Mouse (Mus musculus) hematopoietic stem cell, adult 5-6 weeks (primary cell): ENCODE results near the gene Tomt. TPM values are rescaled to one million over a fixed set of nuclear protein-coding genes. Genes with fewer than 3 reads are reported as not detected.
"Not testable (repeated sequence)": the region's sequence is repeated elsewhere in the genome, so short reads cannot be mapped to it uniquely, and the experiment has no call there.

ENCODE experiments used
- ATAC-seq, 2 experiments: fragments of 125-278 bp in 1 of 2; replicated peaks in 1 of 2; 2 replicates each; pipeline ENCODE4 v1.8.0; 2016 to 2017; ENCODE audit warnings: inconsistent platforms in 2 of 2, mild to moderate bottlenecking in 2 of 2, moderate number of reproducible peaks in 2 of 2, low read depth in 1 of 2, moderate TSS enrichment in 1 of 2; ENCODE audit not compliant: low FRiP score in 2 of 2, poor library complexity in 2 of 2, severe bottlenecking in 2 of 2, insufficient read depth in 1 of 2, low TSS enrichment in 1 of 2
- total RNA-seq: library from RNA; stranded (forward); fragments of 172-1452, 232-1000 nt; gene quantifications from 2 replicates; pipeline ENCODE4 v1.2.3, GENCODE M21; 2017

Gene Tomt
- total RNA-seq: 0.13 and 0.84 TPM in 2 replicates

DNA sequence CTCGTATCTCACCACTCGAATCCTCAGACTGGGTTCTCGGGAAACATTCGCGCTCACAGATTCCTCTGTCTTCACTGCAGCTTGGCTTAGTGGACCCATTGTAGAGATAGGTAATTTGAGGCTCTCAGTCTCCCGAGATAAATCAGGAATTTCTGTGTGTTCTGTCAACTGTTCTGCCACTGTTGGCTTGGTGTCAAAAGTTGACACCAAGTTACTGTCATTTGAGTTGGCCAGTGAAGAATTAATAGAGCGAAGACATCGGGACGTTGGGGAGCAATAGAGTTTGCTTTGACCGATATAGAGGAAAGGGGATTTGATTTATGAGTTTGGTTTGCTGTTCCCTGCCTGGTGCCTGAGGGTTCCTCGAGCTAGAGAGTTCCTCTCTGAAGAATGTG lies at the start of gene Tomt:
Gene Tomt (minus strand): TSS at position 73 of the 395 bp plus-strand sequence.
- ATAC-seq: no peak

DNA sequence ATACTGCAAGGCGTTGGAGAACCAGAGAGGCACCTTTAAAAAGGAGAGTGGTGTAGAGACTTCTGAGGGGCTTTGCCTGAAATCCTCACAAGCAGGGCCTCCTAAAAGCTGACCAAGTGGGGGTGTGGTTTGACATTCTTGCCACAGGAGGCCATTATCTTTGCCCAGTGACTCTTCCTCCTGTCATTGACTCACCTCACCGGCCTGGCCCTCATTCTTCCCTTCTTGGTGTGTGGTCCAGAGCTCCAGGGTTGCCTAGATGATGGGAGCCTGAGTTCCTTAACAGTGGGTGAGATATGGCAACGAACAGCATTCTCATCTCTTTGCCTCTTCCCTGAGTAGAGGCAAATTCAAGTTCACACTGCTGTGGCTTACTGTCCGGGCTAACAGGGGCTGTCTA lies 49.7 kb upstream of the Tomt start:
- no peak for ATAC-seq

DNA sequence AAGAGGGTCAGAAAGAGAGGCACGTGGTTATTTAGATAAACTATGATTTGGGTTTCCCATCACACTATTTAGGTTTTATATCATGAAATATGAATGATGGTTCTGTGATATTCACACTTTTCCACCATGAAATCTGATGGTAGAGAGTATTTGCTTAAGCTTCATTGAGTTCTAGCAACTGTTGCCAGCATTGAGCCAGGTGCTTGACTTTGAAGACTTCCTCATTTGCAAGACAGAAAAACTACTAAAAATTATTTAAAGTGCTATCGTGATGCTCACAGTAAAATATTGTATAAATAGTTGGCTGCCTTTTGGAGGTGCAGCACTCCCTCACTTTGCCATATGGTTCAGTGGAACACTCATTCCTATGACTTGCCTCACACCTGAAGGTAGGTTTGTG lies 49.1 kb upstream of the Tomt start:
- no peak for ATAC-seq

DNA sequence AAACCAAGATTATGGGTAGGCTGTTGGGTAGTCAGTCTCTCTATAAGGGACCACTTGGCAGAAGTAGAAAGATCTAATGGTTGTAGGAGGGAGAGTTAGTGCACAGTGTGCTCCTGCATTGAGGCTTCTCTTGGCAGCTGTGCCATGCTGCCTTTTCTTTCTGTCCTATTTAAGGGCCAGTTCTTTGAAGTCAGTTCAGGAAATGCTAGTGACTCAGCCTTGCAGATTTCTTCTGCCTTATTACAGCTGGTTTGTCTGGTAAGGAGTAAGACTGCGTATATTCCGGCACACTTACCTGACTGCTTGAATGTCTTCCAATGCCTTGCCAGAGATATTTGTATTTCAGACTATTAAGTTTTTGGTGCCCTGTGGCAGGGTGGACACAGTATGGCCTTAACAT lies 48.0 kb upstream of the Tomt start:
- ATAC-seq: no peak

DNA sequence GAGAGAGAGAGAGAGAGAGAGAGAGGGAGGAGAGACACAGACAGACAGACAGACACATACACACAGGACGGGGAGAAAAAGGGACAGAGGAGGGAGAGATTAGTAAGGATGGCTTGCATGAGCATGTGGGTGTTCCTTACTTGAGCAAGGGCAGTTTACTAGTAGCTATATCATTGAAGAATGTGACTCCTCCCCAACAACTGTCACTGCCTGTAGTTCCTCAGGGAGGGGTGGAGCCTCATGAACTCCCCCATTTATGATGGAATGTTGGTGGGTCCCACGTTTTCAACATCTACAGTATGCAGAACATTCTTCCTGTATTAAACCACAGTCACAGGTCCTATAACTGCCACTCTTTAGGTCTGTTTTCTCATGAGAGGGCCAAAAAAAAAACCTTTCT lies 45.9 kb upstream of the Tomt start:
- ATAC-seq: peak; percentile 50 to 61; a peak in 2 of 4 replicates

DNA sequence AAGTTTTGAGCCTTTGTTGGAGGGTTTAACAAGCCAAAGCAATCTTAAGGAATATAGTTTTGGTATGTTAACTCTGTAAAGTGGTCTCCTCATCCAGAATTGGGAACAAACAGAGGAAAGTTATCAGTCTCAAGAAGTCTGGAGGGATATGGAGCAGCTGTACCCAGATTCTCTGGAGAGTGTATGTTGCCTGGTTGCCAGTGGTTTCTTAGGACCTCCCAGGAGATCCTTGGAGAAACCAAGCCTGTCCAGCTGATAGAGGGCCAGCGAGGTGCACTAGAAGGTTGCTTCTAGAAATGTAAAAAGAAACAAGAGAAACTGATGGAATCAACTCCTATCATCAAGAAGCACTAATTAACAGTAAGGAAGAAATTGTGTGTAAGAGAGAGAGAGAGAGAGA lies 45.5 kb upstream of the Tomt start:
- no peak for ATAC-seq

DNA sequence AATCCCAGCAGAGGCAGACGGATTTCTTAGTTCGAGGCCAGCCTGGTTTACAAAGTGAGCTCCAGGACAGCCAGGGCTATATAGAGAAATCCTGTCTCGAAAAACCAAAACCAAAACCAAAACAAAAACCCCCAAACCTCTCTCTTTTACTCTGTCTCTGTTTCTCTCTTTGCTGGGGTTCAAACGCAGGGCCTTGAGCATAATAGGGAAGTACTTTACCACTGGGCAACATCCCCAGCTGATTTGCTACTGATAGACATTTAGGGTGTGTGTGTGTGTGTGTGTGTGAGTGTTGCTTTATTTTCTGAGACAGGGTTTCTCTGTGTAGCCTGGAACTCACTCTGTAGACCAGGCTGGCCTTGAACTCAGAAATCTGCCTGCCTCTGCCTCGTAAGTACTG lies 42.8 kb upstream of the Tomt start:
- peak; percentile 66 to 67; a peak in 3 of 4 replicates for ATAC-seq

DNA sequence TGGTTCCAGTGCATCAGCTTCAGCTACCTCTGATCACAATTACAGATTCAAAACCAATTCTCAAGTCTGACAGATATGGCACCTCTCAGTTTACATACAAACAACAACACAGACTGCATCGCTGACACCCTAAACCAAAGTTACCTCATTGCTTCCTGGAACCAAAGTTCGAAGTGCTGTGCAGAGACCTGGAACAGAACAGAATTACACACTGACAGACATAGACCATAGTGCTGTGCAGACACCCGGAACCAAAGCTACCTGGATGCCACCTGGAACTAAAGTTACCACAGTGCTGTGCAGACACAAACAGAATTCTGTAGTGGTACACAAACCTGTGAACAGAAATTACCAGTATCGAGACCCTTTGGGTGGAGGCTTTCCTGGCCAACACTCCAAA lies 33.6 kb upstream of the Tomt start:
- ATAC-seq: no peak

DNA sequence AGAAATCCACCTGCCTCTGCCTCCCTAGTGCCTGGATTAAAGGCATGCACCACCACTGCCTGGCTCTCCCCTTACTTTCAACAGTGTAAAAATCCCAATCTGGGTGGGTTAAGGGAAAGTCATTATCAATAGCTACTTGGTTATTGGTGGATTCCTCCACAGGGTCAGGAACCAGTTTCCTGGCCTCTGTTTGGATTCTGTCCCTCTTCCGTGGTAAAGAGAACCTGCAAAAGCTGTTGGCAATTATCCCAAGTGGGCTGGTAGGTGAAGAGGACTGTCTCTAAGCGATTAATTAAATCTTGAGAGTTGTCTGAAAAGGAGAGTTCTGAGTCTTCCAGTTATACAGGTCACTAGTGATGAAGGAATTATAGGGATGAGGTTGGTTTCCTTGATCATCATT lies 32.2 kb upstream of the Tomt start:
- ATAC-seq: no peak

DNA sequence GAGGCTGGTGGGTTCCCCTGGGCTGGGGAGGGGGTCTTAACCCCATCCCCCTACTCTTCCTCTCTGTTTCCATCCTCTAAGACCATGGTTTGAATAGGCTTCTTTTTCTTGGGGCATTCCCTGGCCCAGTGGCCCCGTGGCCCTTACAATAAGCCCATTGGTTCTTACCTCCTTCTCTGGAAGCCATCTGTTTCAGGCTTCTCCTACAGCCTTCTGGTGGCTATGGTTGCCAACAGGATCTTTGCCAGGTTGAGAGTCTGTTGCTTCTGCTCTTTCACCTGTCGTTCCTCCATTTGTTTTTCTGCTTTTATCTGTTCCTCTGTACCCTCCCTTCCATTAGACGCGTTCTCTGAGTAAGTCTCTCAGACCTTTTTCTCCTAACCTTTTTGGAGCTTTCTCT lies 31.4 kb upstream of the Tomt start:
- ATAC-seq: no peak

DNA sequence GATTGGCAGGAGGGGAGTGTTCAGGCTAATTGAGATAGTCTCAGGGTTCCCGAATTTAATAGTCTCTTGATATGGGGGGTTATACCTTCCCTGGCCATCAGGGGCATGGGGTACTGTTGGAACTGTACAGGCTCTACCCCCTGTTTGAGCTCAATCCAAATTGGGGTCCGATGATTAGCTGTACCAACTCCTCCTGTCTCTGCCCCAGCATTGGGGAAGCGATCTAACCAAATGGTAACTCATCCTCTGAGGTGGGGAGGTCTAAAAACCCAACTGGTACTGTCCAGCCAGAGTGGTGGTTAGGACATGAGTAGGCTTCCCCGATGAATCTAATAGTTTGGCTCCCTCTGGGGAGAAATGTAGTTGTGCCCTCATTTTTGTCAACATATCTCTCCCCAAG lies 30.8 kb upstream of the Tomt start:
- no peak for ATAC-seq

DNA sequence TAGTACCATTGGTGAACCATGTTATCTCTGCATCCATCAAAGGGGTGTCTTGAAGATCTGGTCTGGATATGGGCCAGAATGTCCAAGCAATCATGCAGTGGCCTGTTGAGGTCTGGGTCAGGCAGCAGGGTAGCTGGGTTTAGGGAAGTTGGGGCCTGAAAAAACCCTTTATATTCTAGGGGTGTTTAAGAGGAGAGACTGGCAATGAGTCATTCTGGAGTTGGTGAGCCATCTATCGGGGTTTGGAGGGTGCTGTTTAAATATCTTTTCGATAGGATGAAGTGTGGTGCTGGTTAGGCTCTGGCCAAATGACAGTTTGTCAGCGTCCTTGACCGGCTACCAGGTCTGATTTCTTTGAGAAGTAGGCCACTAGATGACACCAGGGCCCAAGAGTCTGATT lies 29.8 kb upstream of the Tomt start:
- ATAC-seq: no peak

DNA sequence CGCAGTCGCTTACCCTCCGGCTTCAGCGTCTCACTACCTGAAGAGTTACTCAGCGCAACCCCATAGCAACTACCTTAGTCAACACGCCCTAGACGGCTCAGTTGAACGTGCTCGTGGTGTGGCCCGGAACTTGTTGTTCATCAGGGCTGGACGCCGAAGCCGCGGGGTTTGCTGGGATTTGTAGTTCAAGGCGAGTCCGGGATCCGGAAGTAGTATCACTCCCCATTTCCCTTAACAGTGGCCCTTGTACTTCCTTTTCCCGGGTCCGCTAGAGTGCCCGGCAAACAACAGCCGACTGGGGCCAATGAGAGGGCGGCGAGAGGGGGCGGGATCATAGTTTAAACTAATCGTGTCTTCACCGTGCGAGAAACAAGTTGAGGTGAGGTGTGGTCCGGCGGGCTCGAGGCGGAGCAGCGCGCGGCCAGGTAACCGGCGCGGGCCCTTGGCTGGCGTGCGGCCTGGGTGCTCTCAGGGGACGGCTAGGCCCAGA lies 27.6 kb upstream of the Tomt start, which contains the start of the genes Lrrc51 and Numa1:
Gene Lrrc51 (minus strand): TSS at position 145 of the 490 bp plus-strand sequence.
Gene Numa1 (plus strand): TSS at position 361 of the 490 bp plus-strand sequence.
- peak; percentile 98 to 99 for ATAC-seq

DNA sequence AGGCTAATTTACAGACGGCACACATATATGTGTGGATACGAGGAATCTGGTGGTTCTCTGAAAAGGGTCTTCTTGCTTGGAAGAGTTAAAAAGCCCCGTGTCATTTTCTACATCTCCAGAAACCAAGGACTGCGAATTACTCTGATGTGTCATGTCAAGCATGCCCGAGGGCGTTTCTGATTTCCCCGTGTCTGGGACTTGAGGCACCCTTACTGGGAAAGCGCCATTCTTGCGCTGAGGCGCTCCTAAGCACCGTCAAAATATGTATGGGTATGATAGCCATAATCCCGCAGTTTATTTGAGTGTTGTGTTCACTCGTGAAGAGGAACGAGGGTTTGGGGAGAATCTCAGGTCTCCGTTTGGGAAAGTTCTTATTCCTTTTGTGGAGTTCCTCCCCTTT lies 27.1 kb upstream of the Tomt start:
- ATAC-seq: peak in 1 of 2 experiments; percentile 30; a peak in 1 of 4 replicates

DNA sequence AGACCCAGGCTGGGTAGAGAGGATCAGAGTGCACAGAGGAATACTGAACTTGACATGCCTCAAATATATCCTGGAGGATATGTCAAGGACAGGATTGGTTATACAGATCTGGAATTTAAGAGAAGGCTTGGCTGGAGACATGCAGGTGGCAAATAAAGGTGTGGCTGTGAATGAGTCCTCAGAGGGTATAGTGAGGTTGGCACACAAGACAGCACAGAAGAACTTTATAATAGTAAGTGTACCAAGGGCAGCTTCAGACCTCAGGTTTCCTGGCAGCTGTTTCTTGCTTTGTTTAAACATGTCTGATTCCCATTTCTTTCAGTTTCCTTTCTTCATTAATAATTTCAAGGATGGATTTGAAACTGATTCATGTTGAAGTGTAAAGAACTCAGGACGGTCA lies 26.4 kb upstream of the Tomt start:
- ATAC-seq: no peak

DNA sequence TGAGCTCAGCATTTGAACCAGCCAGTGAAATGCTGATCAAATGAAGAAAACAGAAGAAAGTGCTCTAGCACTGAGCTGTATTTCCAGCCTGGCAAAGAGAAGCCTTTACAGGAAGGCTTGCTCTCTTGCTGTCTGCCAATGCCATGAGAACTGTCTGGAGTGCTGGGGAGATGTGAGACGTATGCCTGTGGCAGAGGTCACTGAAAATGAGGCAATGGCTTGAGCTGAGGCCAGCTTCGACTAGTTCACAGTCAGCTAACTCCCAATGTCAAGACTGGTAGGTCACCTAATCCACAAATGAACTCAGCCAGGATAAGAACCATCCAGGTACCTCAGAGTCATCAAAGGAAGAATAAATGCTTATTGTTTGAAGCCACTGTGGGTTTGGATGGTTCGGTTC lies 21.9 kb upstream of the Tomt start:
- no peak for ATAC-seq

DNA sequence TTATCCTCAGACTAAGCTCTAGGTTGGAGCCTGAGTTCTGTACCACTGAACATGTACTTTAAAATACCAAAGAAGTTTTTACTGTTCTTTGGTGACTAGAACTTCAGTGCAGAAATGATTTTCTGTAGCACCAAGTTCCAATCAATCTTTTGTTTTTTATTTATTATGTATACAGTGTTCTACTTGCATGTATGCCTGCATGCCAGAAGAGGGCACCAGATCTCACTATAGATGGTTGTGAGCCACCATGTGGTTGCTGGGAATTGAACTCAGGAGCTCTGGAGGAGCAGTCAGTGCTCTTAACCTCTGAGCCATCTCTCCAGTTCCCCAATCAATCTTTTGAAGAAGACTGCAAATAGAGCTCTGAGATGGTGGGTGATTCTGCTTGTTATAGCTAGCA lies 19.7 kb upstream of the Tomt start:
- not testable (repeated sequence) for ATAC-seq

DNA sequence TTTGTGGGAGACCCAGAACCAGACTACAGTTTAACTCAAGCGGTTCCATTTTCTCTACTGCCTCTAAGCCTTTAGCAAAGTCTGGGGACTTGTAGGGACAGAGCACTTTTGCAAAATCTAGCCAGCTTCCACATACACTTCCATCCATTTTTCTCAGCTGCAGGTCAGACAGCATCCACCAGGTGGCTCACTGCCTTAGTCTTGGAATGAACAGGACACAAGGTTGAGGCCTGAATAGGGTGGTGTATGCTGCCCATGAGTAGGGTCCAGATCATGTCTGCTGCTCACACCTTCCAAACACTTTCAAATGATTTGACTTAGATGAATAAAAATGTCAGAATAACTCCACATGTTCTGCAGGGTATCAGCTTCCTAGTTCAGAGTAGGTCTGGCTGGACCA lies 11.9 kb upstream of the Tomt start:
- peak; percentile 75 to 82 for ATAC-seq

DNA sequence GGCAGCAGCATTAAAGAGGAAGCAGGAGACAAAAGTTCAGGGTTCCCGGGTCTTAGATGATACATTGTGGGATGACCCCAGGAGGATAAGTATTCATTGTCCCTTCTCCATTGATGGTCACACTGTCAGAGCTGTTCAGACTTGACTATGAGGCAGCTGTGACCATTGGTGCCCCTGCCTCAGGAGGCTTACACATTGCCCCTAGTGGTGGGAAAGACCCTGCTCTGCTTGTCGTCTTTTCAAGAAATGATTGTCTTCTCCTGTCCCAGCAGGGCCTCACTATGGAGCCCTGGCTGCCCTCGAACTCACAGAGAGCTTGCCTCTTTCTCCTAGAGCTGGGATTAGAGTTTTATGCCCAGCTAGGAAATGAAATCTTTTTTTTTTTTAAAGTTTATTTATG lies 5.8 kb upstream of the Tomt start:
- no peak for ATAC-seq

DNA sequence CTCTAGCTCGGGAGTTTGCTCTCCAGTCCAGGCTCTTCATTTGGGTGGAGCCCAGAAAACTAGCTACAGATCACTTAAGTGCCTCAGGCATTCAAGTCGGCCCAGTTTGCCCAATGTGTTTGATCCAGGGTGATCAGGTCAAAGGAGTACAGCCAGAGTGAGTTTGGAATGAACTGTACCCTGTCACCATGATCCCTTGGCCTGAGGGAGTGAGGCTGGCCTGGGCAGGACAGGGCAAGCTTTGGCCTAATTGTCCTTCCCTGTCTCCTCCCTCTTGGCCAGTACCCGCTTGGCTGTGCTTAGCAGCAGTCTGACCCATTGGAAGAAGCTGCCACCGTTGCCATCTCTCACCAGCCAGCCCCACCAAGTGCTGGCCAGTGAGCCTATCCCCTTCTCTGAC lies 4.0 kb upstream of the Tomt start:
- no peak for ATAC-seq
